Mouse (Mus musculus) layer of hippocampus, adult 9-10 months (tissue): ENCODE measurements around the gene S1pr5.
"Not testable (repeated sequence)": the region's sequence is repeated elsewhere in the genome, so short reads cannot be mapped to it uniquely, and the experiment has no call there.

Experiments
- DNase-seq: peaks from one replicate; pipeline ENCODE4 v3.0.0; 2022; ENCODE audit warnings: low spot score

S1pr5 gene

GRCm38 (mm10) chr9:21204528-21205272 is 43.5 kb downstream of the S1pr5 start:
- DNase-seq, result no peak

- no peak for DNase-seq
These were observed 44.1 kb downstream of the S1pr5 start for GRCm38 (mm10) chr9:21204156-21204527.

DNA sequence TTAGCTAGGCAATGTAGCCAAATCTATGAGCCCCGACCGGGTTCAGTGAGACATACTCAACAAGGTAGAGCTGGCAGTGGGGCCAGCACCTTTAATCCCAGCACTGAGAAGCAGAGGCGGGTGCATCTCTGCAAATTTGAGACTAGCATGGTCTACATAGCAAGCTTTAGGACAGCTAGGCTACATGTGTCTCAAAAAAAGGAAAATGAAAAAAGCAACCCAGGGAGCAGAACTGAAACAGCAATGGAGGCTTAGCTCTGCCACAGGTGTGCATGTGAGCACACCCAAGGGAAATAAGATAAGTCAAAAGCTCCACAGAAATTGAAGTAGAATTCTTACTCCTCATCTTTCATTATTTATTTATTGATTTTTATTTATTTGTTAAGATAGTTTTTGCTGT is 49.3 kb downstream of the S1pr5 start:
- DNase-seq, result no peak

DNA sequence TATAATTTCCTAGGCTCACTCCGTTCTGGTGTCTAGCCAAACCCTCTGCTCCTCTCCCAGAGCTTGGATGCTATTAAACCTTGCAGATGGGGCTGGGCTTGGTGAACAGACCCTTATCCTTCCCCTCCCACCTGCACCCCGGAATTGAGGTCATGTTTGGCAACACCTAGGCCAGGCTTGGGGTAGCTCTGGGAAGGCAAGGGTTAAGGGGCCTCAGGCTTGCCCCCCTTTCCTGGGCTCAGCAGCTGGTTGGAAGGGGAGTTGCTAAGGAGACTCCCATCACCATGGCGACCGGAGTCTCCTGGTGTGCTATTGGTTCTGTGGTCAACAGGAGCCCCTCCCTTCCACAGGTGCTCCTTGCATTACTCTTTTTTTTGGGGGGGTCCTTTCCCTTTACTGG is 50.3 kb downstream of the S1pr5 start:
- DNase-seq, result no peak

GRCm38 (mm10) chr9:21196521-21197433 is 51.5 kb downstream of the S1pr5 start:
- DNase-seq, result no peak

- DNase-seq, result not testable (repeated sequence)
These were observed 52.3 kb downstream of the S1pr5 start for GRCm38 (mm10) chr9:21195736-21196505.

GRCm38 (mm10) chr9:21194787-21195493 is 53.3 kb downstream of the S1pr5 start:
- no peak for DNase-seq

- no peak for DNase-seq
These were observed 54.5 kb downstream of the S1pr5 start for GRCm38 (mm10) chr9:21193786-21194185.
